Comparison of ENCODE assay signal across 8 mouse cellular contexts in the genomic region with DNA sequence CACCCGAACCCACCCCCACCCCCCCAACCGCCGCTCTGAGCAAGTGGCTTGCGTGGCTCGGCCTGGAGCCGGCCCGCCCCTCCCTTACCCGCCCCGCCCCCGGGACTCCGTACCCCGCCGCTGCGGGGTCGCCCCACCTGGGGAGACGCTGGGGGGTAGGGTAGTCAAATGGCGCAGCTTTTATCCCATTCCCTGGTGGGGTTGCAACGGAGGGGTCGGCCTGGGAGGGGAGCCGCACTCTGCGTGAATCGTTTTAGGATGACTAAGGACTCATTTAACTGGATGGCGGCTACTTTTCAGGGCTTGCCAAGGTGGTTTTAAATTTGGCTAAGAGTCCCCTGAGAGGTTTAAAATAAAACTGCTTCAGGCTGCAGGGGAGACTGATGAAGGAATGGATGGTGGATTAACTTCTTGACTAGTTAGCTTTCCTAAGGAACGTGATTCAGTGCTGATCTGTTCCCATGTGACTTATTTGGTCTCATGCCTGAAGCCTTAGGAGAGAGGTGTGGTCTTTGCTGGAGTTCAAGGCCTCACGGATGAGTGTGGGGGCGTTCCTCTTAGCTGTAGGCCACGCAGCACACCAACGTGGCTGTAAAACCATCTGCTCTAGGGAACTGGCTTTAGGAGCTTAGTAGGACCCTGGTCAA. TPM values are rescaled to one million over a fixed set of nuclear protein-coding genes. Genes with fewer than 3 reads are reported as not detected.
DNase-seq lines count a peak whose midpoint lies in the region; ATAC-seq and TF ChIP-seq lines count a peak whose summit lies in the region.

No protein-coding gene starts in this region.

- H3K27me3 ChIP-seq in heart, embryonic 13.5 days (replicated peaks), result peaks cover 12% of the 10 kb centered on the region
- peaks cover 53% of the 10 kb centered on the region for H3K27me3 ChIP-seq in midbrain, embryonic 13.5 days

- H3K27ac ChIP-seq in gastrocnemius, adult 2 months, result peak overlapping the region; percentile 100
- no peak overlapping the region for H3K27ac ChIP-seq in heart, embryonic 13.5 days (replicated peaks)
- no peak overlapping the region for H3K27ac ChIP-seq in midbrain, embryonic 13.5 days

- H3K9ac ChIP-seq in heart, embryonic 13.5 days, result peak overlapping the region; percentile 83
- H3K9ac ChIP-seq in midbrain, embryonic 13.5 days (replicated peaks), result no peak overlapping the region

- peak overlapping the region; percentile 100 for H3K4me2 ChIP-seq in heart, embryonic 13.5 days
- peak overlapping the region; percentile 96 for H3K4me2 ChIP-seq in midbrain, embryonic 13.5 days (replicated peaks)

- peak; percentile 70 for DNase-seq in gastrocnemius, adult 2 months
- DNase-seq in gastrocnemius, postnatal 36 days, result no peak
- peak; percentile 68 to 69 for DNase-seq in adrenal gland, postnatal 36 days
- peak; percentile 70 to 80 for DNase-seq in kidney, postnatal 25 days
- DNase-seq in urinary bladder, postnatal 36 days (ENCODE audit: low spot score in 2 of 2), result no peak

- no peaks in the 10 kb centered on the region for H3K9me3 ChIP-seq in heart, embryonic 13.5 days
- H3K9me3 ChIP-seq in midbrain, embryonic 13.5 days, result no peaks in the 10 kb centered on the region

- no peaks in the 10 kb centered on the region for H3K36me3 ChIP-seq in heart, embryonic 13.5 days
- no peaks in the 10 kb centered on the region for H3K36me3 ChIP-seq in midbrain, embryonic 13.5 days

- no peak for TF ChIP-seq CTCF in gastrocnemius, adult 2 months (IDR thresholded peaks at IDR 0.05)

- peak overlapping the region; percentile 91 for H3K4me3 ChIP-seq in gastrocnemius, adult 2 months
- peak overlapping the region; percentile 74 for H3K4me3 ChIP-seq in heart, embryonic 13.5 days
- H3K4me3 ChIP-seq in midbrain, embryonic 13.5 days (replicated peaks), result peak overlapping the region; percentile 61

- no peak for ATAC-seq in heart, embryonic 13.5 days (ENCODE audit: extremely low read depth, insufficient number of reproducible peaks, low FRiP score, low TSS enrichment)
- ATAC-seq in midbrain, embryonic 13.5 days, result no peak
- no peak for ATAC-seq in monocyte, adult 5-6 weeks (replicated peaks; ENCODE audit: insufficient number of reproducible peaks, low FRiP score, low TSS enrichment, poor library complexity, severe bottlenecking)

- peaks cover 34% of the 10 kb centered on the region for H3K4me1 ChIP-seq in heart, embryonic 13.5 days
- H3K4me1 ChIP-seq in midbrain, embryonic 13.5 days (replicated peaks), result peaks cover 20% of the 10 kb centered on the region

- intact Hi-C loops in gastrocnemius, adult 2 months (cut with DNase I), result loop anchor here (5.0 kb wide), 1 partner anchor 1870 kb away; the partner anchor contains the start of gene Zfand5
- intact Hi-C loops in gastrocnemius, postnatal 36 days (cut with DNase I), result no loop called here

- 5% methylated on average over 28 of the region's 28 CpGs for WGBS in heart, embryonic 13.5 days
- 3% methylated on average over 28 of the region's 28 CpGs for WGBS in midbrain, embryonic 13.5 days

RNA-seq across cellular contexts. Expression of gene Klf9, which starts 1.5 kb away (rescaled TPM):
- 100 to 1,000 TPM; 144 to 162 TPM for total RNA-seq in gastrocnemius, adult 2 months (2021)
- total RNA-seq in gastrocnemius, postnatal 36 days (2021), result 100 to 1,000 TPM; 115 to 151 TPM
- total RNA-seq in adrenal gland, postnatal 36 days (2021), result 10 to 100 TPM; 79.4 to 87.7 TPM
- 2.2 and 2.4 TPM in 2 replicates for polyA plus RNA-seq in heart, embryonic 13.5 days (2015; fragmentation: Nextera tagmentation; extraction: Ambion mirVana)
- polyA plus RNA-seq in midbrain, embryonic 13.5 days (2015; fragmentation: Nextera tagmentation; extraction: Ambion mirVana), result 0.89 and 1.0 TPM in 2 replicates
- total RNA-seq in monocyte, adult 5-6 weeks (2017), result 24.5 to 29.0 TPM (median 24.6 TPM) in 3 replicates

Comparison
In these comparisons a context has a peak if more than half of its experiments do, and no peak if none do; other contexts are left out.
1. DNase-seq: peak in gastrocnemius, adult 2 months (single experiment), adrenal gland, postnatal 36 days (2 of 2) and kidney, postnatal 25 days (2 of 2); none in gastrocnemius, postnatal 36 days (0 of 2) and urinary bladder, postnatal 36 days (0 of 2).
2. Peak in every context shown above with its lines, with median percentiles within 50 percentile points of each other: H3K4me3 ChIP-seq.